Mouse (Mus musculus): ENCODE measurements at regions not wholly inside any gene's neighbourhood (a gene's known extent, or its start where the extent isn't known, plus 50 kb on each side); places are given as distances from the start of the nearest gene placed in this dataset.
"Not testable (repeated sequence)": the region's sequence is repeated elsewhere in the genome, so short reads cannot be mapped to it uniquely, and the experiment has no call there.

DNA sequence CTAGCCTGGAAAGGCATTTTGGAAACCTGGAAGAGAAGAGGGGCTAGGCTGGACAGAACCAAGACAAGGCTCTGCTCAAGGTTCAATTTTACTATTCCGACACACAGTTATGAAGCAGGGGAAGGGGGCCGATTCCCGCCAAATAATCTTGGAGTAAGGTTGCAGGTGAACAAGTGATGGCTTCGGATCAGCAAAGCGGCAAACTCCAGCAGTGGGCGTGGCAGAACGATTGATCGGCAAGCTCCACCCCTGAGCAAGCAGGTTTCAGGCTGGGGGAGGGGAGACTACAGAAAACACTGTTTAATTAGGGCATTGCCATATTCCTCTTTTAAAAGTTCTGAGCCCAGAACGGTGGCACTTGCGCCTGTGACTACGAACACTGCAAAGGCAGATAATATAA lies 88.7 kb downstream of the Crisp4 start:
- not testable (repeated sequence) for TF ChIP-seq CTCF (conservative IDR thresholded peaks at IDR 0.05 in 1 of 2, IDR thresholded peaks at IDR 0.05 in 1 of 2; ENCODE audit: low read depth in 2 of 2, low read length in 2 of 2); JUND (conservative IDR thresholded peaks at IDR 0.05; ENCODE audit: low read depth, low read length); POLR2A (IDR thresholded peaks at IDR 0.05; ENCODE audit: low read depth, low read length); MAX (IDR thresholded peaks at IDR 0.05; ENCODE audit: low read length); MYC (IDR thresholded peaks at IDR 0.05; ENCODE audit: low read depth, low read length); ETS1 (conservative IDR thresholded peaks at IDR 0.05; ENCODE audit: low read depth, low read length); UBTF (IDR thresholded peaks at IDR 0.05; ENCODE audit: low read depth, low read length); ZMIZ1 (IDR thresholded peaks at IDR 0.05; ENCODE audit: low read depth, low read length); E2F4 (IDR thresholded peaks at IDR 0.05; ENCODE audit: insufficient replicate concordance, low read depth, low read length); USF1 (IDR thresholded peaks at IDR 0.05; ENCODE audit: low read depth, low read length); ZC3H11A (IDR thresholded peaks at IDR 0.05; ENCODE audit: low read depth, low read length); POLR2AphosphoS2 (IDR thresholded peaks at IDR 0.05; ENCODE audit: low read depth, low read length)

Data from CH12.LX (cell line).